Mouse (Mus musculus) liver, embryonic 18 days (tissue): ENCODE measurements around the gene 1700001C02Rik. TPM values are rescaled to one million over a fixed set of nuclear protein-coding genes. Genes with fewer than 3 reads are reported as not detected.

Experiments
- polyA plus RNA-seq: library from polyadenylated mRNA; depleted of rRNA; stranded (reverse); fragments of >200 nt; gene quantifications from 2 replicates; pipeline ENCODE4 v1.2.3, GENCODE M21; 2012; rRNA removed

1700001C02Rik gene
- polyA plus RNA-seq, result not detected in 2 replicates

GRCm38 (mm10) chr5:30465861-30466260, at the start of gene 1700001C02Rik:
Gene 1700001C02Rik, plus strand, starts transcription at chr5:30466047.

DNA sequence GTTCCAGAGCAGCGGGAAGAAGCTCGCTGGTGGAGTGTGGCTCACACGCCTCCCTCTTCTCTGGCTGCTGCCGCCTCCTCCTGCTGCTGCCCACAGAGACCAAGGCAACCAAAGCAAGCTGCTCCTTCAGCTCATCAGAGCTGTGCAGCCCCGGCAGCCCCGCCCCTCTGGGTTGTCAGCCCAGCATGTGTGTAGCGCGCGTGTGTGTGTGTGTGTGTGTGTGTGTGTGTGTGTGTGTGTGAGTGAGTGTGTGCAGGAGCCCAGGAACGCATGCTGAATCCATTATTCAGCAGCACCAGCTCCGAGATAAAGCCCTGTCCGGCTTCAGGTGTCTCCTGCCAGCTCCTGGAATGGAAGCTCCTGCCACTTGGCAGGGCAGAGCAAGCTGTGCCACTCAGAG, 4.0 kb upstream of the 1700001C02Rik start, which contains the start of gene Otof:
Otof (minus strand) TSS at position 112 of the 400 bp plus-strand sequence.

Other genes starting within 250 kb of the 1700001C02Rik start
- gene Selenoi, start 233.5 kb upstream of the 1700001C02Rik start, polyA plus RNA-seq, result 10.8 and 11.0 TPM in 2 replicates
- gene Drc1, start 184.7 kb upstream of the 1700001C02Rik start, polyA plus RNA-seq, result 0.28 and 0.36 TPM in 2 replicates
- 0.01 TPM in 2 replicates for gene Otof, start 4.1 kb upstream of the 1700001C02Rik start, polyA plus RNA-seq
- not detected in 2 replicates for gene Cib4, start 79.8 kb downstream of the 1700001C02Rik start, polyA plus RNA-seq
- gene Kcnk3, start 122.1 kb downstream of the 1700001C02Rik start, polyA plus RNA-seq, result 0.09 and 0.14 TPM in 2 replicates
- 14.8 and 15.6 TPM in 2 replicates for gene Slc35f6, start 181.9 kb downstream of the 1700001C02Rik start, polyA plus RNA-seq
- gene Cenpa, start 200.7 kb downstream of the 1700001C02Rik start, polyA plus RNA-seq, result 67.7 and 73.1 TPM in 2 replicates
- gene Dpysl5, start 245.5 kb downstream of the 1700001C02Rik start, polyA plus RNA-seq, result 0.22 and 0.25 TPM in 2 replicates